Mouse (Mus musculus) effector memory CD4-positive, alpha-beta T cell, adult 5 months (primary cell): ENCODE measurements around the gene Dlg1. TPM values are rescaled to one million over a fixed set of nuclear protein-coding genes. Genes with fewer than 3 reads are reported as not detected.

ENCODE experiments used
- polyA plus RNA-seq: library from polyadenylated mRNA; unstranded; fragments of 100-300 nt; shearing (Covaris generic); gene quantifications from one replicate; pipeline ENCODE4 v1.2.1, GENCODE M21; 2017

Gene Dlg1
- 32.8 TPM for polyA plus RNA-seq

GRCm38 (mm10) chr16:31663379-31664286 is at the start of gene Dlg1:
Dlg1 (plus strand) TSS chr16:31663443.

GRCm38 (mm10) chr16:31878573-31879257 is 215.5 kb downstream of the Dlg1 start, which contains the start of gene Meltf:
Meltf (plus strand) TSS chr16:31878810.

Other genes starting within 250 kb of the Dlg1 start
- gene Bdh1, start 241.2 kb upstream of the Dlg1 start, polyA plus RNA-seq: 31.2 TPM
- not detected for gene Meltf, start 215.4 kb downstream of the Dlg1 start, polyA plus RNA-seq